Mouse (Mus musculus) heart, embryonic 15.5 days (tissue): ENCODE measurements around the gene Ankfn1. TPM values are rescaled to one million over a fixed set of nuclear protein-coding genes. Genes with fewer than 3 reads are reported as not detected.

Experiments used
- ATAC-seq: fragments of 200-750 bp; cut with Nextera tagmentation; replicated peaks from 2 replicates; pipeline ENCODE4 v1.8.0; 2017; ENCODE audit warnings: low read depth, moderate TSS enrichment; ENCODE audit not compliant: insufficient number of reproducible peaks, insufficient read depth, low FRiP score
- H3K27ac ChIP-seq: fragments of 300-500 bp; sonication (generic); 2 replicates; pipeline ENCODE4 v1.5.1; 2015; ENCODE audit warnings: mild to moderate bottlenecking, inconsistent platforms
- H3K27me3 ChIP-seq: fragments of 300-500 bp; sonication (generic); 2 replicates; pipeline ENCODE4 v1.6.1; 2015; ENCODE audit warnings: inconsistent platforms
- H3K36me3 ChIP-seq: fragments of 300-500 bp; sonication (generic); 2 replicates; pipeline ENCODE4 v1.6.1; 2015; ENCODE audit warnings: mild to moderate bottlenecking, inconsistent platforms
- H3K4me1 ChIP-seq: fragments of 300-500 bp; sonication (generic); replicated peaks from 2 replicates; pipeline ENCODE4 v1.6.1; 2015; ENCODE audit warnings: inconsistent platforms
- H3K4me2 ChIP-seq: fragments of 300-500 bp; sonication (generic); 2 replicates; pipeline ENCODE4 v1.6.1; 2015; ENCODE audit warnings: inconsistent platforms, mild to moderate bottlenecking, moderate library complexity
- H3K4me3 ChIP-seq: fragments of 300-500 bp; sonication (generic); 2 replicates; pipeline ENCODE4 v1.5.1; 2015; ENCODE audit warnings: mild to moderate bottlenecking, inconsistent platforms
- H3K9ac ChIP-seq: fragments of 300-500 bp; sonication (generic); 2 replicates; pipeline ENCODE4 v1.6.1; 2015; ENCODE audit warnings: mild to moderate bottlenecking, inconsistent platforms
- H3K9me3 ChIP-seq: fragments of 300-500 bp; sonication (generic); replicated peaks from 2 replicates; pipeline ENCODE4 v1.6.1; 2016; ENCODE audit warnings: inconsistent platforms
- WGBS: fragments of 180-500 bp; shearing (Covaris S2); methylation state at CpG from one replicate; pipeline ENCODE4 v1.1.7; 2015; ENCODE audit warnings: mixed read lengths; 5-methylcytosine and 5-hydroxymethylcytosine counted together
- polyA plus RNA-seq: library from polyadenylated mRNA; unstranded; fragments of >200 nt; fragmentation: Nextera tagmentation; extraction: Ambion mirVana; gene quantifications from 2 replicates; pipeline ENCODE4 v1.2.1, GENCODE M21; 2015

Ankfn1 gene
- polyA plus RNA-seq, 1 experiment from 2014 or later: 0.04 TPM

DNA sequence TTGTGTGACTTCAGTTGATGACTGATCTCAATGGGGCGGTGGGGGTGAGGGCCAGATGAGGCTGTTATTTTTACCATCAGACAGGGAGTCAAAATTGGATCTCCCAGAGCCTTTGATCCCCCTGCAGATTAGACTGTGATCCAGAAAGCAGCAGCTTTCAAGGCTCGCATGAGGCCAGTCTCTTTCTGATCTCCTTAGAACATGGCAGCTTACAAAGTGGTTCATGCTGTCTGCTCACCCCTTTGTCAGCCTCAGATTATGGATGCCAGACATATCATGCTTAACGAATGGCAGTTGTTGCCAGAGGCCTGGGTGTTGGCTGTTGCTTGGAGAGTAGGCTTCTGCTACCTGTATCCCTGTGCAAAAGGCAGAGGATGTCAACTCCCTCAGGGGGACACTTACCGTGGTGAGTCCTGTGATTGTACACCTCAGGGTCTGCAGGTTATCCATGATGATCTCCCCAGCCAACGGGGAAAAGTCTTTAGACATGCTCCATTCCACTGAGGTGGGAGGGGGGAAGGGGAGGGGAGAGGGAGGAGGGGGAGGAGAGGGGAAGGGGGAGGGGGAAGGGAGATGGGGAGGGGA, 321.7 kb downstream of the Ankfn1 start:
- Histone ChIP-seq H3K27ac (no peak overlapping the region), H3K36me3 (no peaks in the 10 kb centered on the region), H3K27me3 (no peaks in the 10 kb centered on the region), H3K4me1 (no peaks in the 10 kb centered on the region), H3K9ac (no peak overlapping the region), H3K4me2 (no peak overlapping the region), H3K9me3 (no peaks in the 10 kb centered on the region), H3K4me3 (no peak overlapping the region)
- WGBS: 31% methylated on average over 5 of the region's 5 CpGs
- no peak for ATAC-seq

DNA sequence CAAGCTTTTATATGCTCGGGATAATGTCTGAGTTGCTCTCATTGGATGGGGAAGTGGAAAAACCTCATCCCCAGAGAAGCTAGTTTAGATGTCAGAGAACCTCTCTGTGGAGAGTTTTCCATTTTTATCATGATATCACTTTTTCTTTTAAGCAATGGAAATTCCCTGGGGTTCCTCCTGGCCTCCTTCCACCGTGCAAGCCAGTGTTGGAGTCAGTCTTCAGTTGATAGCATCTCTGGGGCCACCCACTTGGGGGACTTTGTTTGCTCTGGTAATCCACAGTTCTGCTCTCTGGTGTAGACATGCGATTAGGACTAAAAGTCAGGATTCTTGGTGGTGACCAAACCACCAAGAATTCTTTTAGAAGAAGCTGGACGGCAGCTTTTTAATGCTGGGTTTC, 322.8 kb downstream of the Ankfn1 start:
- no peak for ATAC-seq
- Histone ChIP-seq H3K9ac (no peak overlapping the region), H3K4me1 (no peaks in the 10 kb centered on the region), H3K4me3 (no peak overlapping the region), H3K27ac (no peak overlapping the region), H3K27me3 (no peaks in the 10 kb centered on the region), H3K9me3 (no peaks in the 10 kb centered on the region), H3K36me3 (no peaks in the 10 kb centered on the region), H3K4me2 (no peak overlapping the region)
- 51% methylated on average over 4 of the region's 4 CpGs for WGBS

DNA sequence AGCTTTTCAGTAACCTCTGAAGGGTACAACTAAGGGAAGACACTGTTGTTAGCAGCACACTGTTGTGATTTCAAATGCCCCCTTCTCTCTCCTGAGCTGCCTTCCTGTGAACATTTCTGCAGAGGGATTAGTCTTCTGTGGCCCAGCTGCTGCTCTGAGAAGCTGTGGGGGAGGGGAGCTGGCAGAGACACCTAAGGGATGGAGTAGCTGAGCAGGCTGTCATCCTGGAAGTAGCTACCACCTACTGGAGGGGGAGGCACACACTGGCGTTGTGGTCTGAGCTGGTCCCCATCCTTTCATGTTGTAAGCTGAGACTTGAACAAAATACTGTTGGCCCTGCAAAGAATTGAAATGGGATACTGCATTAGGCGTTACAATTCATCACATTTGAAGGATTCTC, 324.6 kb downstream of the Ankfn1 start:
- ATAC-seq: no peak
- H3K9me3 ChIP-seq: no peaks in the 10 kb centered on the region
- no peak overlapping the region for H3K27ac ChIP-seq
- no peaks in the 10 kb centered on the region for H3K36me3 ChIP-seq
- H3K4me3 ChIP-seq: no peak overlapping the region
- H3K4me1 ChIP-seq: no peaks in the 10 kb centered on the region
- H3K27me3 ChIP-seq: no peaks in the 10 kb centered on the region
- no peak overlapping the region for H3K9ac ChIP-seq
- no peak overlapping the region for H3K4me2 ChIP-seq
- WGBS: 15% methylated on average over 2 of the region's 2 CpGs

DNA sequence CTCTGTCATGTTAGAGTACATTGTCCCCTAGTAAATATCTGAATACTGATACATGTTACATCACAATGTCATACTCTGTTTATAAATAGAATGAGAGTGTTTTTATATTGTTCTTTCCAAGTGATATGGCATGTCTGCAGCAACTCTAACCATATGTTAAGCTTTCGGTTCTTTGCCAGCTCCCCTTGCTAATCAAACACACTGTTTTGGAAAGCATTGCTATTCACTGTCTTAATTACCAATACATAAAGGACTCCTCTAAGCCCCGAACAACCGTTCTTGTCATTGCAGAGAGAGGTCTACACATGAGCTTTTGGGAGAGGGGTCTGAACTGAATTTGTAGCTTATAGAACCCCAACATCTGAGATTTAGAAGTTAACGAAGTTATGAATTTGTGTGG, 327.0 kb downstream of the Ankfn1 start:
- H3K36me3 ChIP-seq: no peaks in the 10 kb centered on the region
- no peaks in the 10 kb centered on the region for H3K9me3 ChIP-seq
- H3K9ac ChIP-seq: no peak overlapping the region
- WGBS: 77% methylated on average over 4 of the region's 4 CpGs
- H3K4me3 ChIP-seq: no peak overlapping the region
- H3K27ac ChIP-seq: no peak overlapping the region
- no peaks in the 10 kb centered on the region for H3K4me1 ChIP-seq
- no peak for ATAC-seq
- no peaks in the 10 kb centered on the region for H3K27me3 ChIP-seq
- H3K4me2 ChIP-seq: no peak overlapping the region

DNA sequence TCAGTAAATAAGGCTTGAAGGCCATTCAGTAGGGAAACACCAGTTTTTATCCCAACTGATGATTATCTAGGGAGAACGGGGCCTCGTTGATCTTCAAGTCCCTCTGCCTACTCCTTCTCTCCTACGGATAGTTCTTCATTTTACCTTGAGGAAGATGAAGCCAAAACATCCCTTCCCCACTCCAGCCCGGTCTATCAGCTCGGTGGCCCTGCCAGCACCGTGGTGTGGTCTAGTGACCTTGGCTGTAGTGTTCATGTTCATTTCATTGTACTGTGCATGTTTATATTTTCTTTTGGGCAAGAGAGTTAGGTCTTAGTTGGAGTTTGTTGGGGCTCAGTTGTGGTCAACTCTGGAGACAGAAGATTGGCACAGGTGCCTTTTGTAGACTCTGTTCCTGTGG, 328.5 kb downstream of the Ankfn1 start:
- Histone ChIP-seq H3K9ac (no peak overlapping the region), H3K4me3 (no peak overlapping the region), H3K9me3 (no peaks in the 10 kb centered on the region), H3K27me3 (no peaks in the 10 kb centered on the region), H3K27ac (no peak overlapping the region), H3K4me1 (no peaks in the 10 kb centered on the region), H3K4me2 (no peak overlapping the region), H3K36me3 (no peaks in the 10 kb centered on the region)
- 87% methylated on average over 6 of the region's 6 CpGs for WGBS
- no peak for ATAC-seq

DNA sequence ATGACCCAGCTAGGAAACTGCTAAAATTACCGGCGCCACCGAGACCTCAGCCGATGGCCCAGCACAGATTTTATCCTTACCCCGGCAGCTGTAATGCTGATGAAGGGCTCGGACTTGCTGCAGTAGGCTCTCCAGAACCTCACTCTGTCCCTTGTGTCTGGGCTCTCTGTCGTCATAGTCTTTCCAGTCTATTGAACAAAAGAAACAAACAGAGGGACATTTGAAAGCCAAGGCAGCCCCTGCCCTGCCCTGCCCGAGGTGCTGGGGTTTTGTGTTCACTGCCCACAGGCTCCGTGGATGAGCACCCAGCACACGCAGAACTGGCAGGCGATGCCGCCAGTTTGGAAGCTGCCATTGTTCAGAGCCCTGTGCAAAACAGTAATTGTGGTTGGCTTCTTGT, 330.0 kb downstream of the Ankfn1 start:
- H3K9ac ChIP-seq: no peak overlapping the region
- no peaks in the 10 kb centered on the region for H3K36me3 ChIP-seq
- H3K27me3 ChIP-seq: no peaks in the 10 kb centered on the region
- H3K27ac ChIP-seq: no peak overlapping the region
- no peak for ATAC-seq
- WGBS: 71% methylated on average over 12 of the region's 12 CpGs
- no peaks in the 10 kb centered on the region for H3K9me3 ChIP-seq
- H3K4me2 ChIP-seq: no peak overlapping the region
- no peaks in the 10 kb centered on the region for H3K4me1 ChIP-seq
- H3K4me3 ChIP-seq: no peak overlapping the region

DNA sequence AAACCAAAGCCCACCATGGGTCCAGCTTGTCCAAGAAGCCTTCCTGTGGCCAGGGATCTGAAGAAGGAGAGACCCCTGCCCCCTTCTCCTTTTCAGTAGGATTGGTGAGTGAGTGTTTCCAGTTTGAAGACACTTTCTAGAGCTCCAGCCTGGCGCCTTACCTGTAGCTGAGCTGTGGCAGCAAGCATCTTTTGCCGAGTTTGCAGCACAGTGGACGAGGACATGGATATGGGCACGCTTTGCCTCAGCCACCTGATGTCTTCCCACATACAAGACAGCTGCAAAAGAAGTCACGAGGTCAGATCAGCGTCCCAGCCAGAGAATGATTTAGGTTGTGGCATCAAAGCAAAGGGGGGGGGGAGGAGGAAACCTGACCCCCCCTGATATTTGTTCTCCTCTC, 336.9 kb downstream of the Ankfn1 start:
- Histone ChIP-seq H3K27me3 (no peaks in the 10 kb centered on the region), H3K36me3 (no peaks in the 10 kb centered on the region), H3K4me2 (no peak overlapping the region), H3K27ac (no peak overlapping the region), H3K4me3 (no peak overlapping the region), H3K9ac (no peak overlapping the region), H3K9me3 (no peaks in the 10 kb centered on the region), H3K4me1 (no peaks in the 10 kb centered on the region)
- 79% methylated on average over 6 of the region's 6 CpGs for WGBS
- no peak for ATAC-seq

DNA sequence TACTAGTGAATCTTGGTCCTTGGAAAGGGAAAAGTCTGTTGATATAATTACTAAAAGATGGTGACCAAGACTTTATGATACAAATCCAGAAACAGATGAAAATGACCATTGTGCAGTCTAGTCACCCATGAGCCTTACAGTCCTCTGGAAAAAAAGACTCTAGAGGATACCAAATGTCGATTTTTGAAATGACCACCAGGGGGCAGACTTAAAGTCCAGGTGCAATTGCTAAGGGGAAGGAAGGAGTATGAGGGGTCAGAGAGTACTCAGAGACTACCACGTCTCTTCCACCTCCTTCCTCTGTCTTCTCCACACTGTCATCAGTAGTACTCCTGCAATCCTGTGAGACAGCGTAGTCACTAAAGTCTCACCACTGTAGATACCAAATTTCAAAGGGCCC, 353.1 kb downstream of the Ankfn1 start:
- H3K27ac ChIP-seq: no peak overlapping the region
- no peak overlapping the region for H3K9ac ChIP-seq
- no peak overlapping the region for H3K4me2 ChIP-seq
- no peak overlapping the region for H3K4me3 ChIP-seq
- H3K4me1 ChIP-seq: peaks cover 3% of the 10 kb centered on the region; the same call in 1 of the 2 replicates
- ATAC-seq: no peak
- H3K27me3 ChIP-seq: no peaks in the 10 kb centered on the region
- 52% methylated on average over 3 of the region's 3 CpGs for WGBS
- no peaks in the 10 kb centered on the region for H3K9me3 ChIP-seq
- no peaks in the 10 kb centered on the region for H3K36me3 ChIP-seq

DNA sequence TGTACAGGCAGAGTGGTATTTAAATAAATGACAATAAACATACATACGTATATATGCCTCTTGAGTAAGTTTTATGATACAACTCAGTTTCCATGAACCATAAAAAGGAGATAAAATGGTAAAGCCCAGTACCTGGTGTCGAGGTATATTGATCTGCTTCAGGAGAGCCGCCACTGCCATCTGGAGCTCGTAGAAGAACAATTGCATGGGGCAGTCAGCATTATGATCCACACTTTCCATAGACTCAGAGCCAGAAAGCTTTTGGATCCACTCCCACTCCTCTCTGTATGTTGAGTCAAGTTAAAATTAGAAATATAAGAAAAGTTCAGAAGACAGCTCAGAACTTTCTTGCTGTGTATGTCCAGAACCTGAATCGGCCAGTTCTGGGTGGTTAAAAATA, 354.8 kb downstream of the Ankfn1 start:
- H3K27ac ChIP-seq: no peak overlapping the region
- ATAC-seq: no peak
- no peaks in the 10 kb centered on the region for H3K27me3 ChIP-seq
- no peak overlapping the region for H3K9ac ChIP-seq
- no peak overlapping the region for H3K4me2 ChIP-seq
- no peaks in the 10 kb centered on the region for H3K9me3 ChIP-seq
- H3K4me1 ChIP-seq: peaks cover 3% of the 10 kb centered on the region; the same call in 1 of the 2 replicates
- no peaks in the 10 kb centered on the region for H3K36me3 ChIP-seq
- H3K4me3 ChIP-seq: no peak overlapping the region
- WGBS: 81% methylated on average over 5 of the region's 5 CpGs

DNA sequence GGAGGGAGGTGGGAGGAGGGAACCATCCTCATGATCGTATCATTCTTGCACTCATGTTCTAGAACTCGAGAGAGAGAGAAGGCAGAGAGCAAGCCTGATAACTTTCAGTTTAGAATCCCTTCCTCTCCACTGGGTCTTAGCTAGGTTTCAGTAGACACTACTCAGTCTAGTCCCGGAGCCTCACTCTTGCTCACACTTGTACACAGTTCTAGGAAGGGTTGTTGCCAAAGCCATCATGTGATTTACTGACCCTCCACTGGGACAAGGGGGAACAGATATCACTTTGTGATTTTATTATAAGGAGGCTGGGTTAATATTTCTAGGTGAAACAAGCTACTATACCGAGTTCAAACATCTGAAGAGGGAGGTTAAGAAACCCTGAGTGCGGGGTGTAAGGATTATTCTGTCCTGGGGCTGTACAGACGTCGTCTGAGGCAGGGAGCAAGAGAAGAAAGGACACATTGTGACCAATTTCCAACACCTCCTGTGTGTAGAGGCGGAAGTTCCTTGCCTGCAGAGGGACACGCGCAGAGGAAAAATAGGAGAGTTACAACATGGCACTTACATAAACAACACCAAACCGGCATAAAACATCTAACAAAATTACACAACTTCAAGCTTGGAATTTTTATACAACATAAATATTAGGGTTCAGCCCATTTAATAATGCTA, 356.6 kb downstream of the Ankfn1 start:
- Histone ChIP-seq H3K4me1 (peaks cover 3% of the 10 kb centered on the region; the same call in 1 of the 2 replicates), H3K27me3 (no peaks in the 10 kb centered on the region), H3K36me3 (no peaks in the 10 kb centered on the region), H3K9ac (no peak overlapping the region), H3K9me3 (no peaks in the 10 kb centered on the region), H3K4me2 (no peak overlapping the region), H3K4me3 (no peak overlapping the region), H3K27ac (no peak overlapping the region)
- 73% methylated on average over 11 of the region's 11 CpGs for WGBS
- no peak for ATAC-seq

DNA sequence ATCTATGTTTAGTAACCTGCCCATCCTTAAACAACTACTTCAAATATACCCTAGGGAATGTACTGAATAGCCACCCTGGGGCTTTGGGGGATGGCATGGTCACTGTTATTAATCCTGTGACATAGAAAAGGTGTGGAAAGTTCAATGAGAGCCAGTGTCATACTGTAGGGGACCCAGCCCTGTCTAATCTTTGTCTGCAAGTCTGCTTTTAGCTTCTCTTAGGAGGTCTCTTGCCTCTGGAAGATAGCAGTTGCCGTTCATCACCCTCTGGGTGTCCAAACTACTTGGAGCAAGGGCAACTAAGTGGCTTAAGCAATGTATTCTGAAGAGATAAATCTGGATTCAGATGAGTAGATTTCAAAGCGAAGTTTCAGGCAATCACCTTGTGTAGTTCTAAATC, 357.6 kb downstream of the Ankfn1 start:
- 46% methylated on average over 2 of the region's 2 CpGs for WGBS
- Histone ChIP-seq H3K9ac (no peak overlapping the region), H3K9me3 (no peaks in the 10 kb centered on the region), H3K27ac (no peak overlapping the region), H3K36me3 (no peaks in the 10 kb centered on the region), H3K4me1 (peaks cover 3% of the 10 kb centered on the region; the same call in 1 of the 2 replicates), H3K4me3 (no peak overlapping the region), H3K27me3 (no peaks in the 10 kb centered on the region), H3K4me2 (no peak overlapping the region)
- ATAC-seq: no peak

DNA sequence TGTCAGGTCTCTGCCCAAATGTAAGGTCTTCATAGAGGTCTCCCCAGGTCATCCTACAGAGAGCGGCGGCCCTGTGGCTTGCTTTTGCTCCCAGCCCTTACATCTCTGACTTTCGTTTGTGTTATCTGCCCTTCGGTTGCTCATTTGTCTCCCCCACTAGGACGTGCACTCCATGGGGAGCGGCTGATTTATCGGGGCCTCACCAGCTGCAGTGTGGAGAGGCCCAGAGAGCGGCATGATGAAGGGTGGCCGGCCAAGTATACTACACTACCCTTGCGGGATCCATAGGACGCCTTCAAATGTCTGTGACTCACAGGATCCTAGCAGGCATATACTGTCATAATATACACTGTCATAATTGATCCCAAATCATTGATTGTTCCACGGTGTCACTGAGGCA, 358.8 kb downstream of the Ankfn1 start:
- Histone ChIP-seq H3K4me2 (no peak overlapping the region), H3K36me3 (no peaks in the 10 kb centered on the region), H3K27me3 (no peaks in the 10 kb centered on the region), H3K27ac (no peak overlapping the region), H3K4me3 (no peak overlapping the region), H3K9ac (no peak overlapping the region), H3K9me3 (no peaks in the 10 kb centered on the region), H3K4me1 (peaks cover 3% of the 10 kb centered on the region; the same call in 1 of the 2 replicates)
- 49% methylated on average over 12 of the region's 12 CpGs for WGBS
- no peak for ATAC-seq
